Comparison of ENCODE assay signal across 14 mouse cellular contexts in genomic region chr6:115649792-115650365, GRCm38 (mm10). TPM values are rescaled to one million over a fixed set of nuclear protein-coding genes. Genes with fewer than 3 reads are reported as not detected.
DNase-seq lines count a peak whose midpoint lies in the region; ATAC-seq and TF ChIP-seq lines count a peak whose summit lies in the region.
"Had no signal": no experiment of that assay in that cellular context is flagged by ENCODE, and none has a peak within 500 bp of the region (broad histone marks: within the 10 kb centered on the region; RNA-seq: fewer than 3 reads in every experiment).

No protein-coding gene starts in this region.

- H3K4me2 ChIP-seq in liver, postnatal 0 days (ENCODE audit: low read depth, low read length), result peak overlapping the region; percentile 55

- no peaks in the 10 kb centered on the region for H3K9me3 ChIP-seq in liver, postnatal 0 days (ENCODE audit: low read length)
- H3K9me3 ChIP-seq: limb, embryonic 10.5 days had no signal

- H3K4me3 ChIP-seq in liver, postnatal 0 days (ENCODE audit: low read depth, low read length), result 0 out of 2 replicates have a peak overlapping the region, but pooled peaks have one; percentile 3
- H3K4me3 ChIP-seq: limb, embryonic 10.5 days had no signal

- DNase-seq in 416B (ENCODE audit: low read depth), result peak; percentile 39
- peak; percentile 3 to 15 for DNase-seq in B cell, adult 2 months
- DNase-seq in liver, postnatal 0 days, result no peak
- no peak for DNase-seq in retina, embryonic 14.5 days (ENCODE audit: low spot score)
- no peak for DNase-seq in lung, adult 18-20 months
- no peak for DNase-seq in gastrocnemius, postnatal 36 days
- DNase-seq: adrenal gland, postnatal 14 days; cerebellum, adult 2 months; kidney, adult 18-20 months; layer of hippocampus, adult 9-11 months; retina, postnatal 1 day; thymus, postnatal 36 days had no signal

- peak overlapping the region; percentile 33 for H3K9ac ChIP-seq in liver, postnatal 0 days (replicated peaks)

- H3K4me1 ChIP-seq in liver, postnatal 0 days (ENCODE audit: insufficient read depth), result peaks cover 51% of the 10 kb centered on the region

- intact Hi-C loops in gastrocnemius, postnatal 36 days (cut with DNase I), result no loop called here

- H3K27me3 ChIP-seq in liver, postnatal 0 days (ENCODE audit: insufficient read depth, low read length), result no peaks in the 10 kb centered on the region

- WGBS in liver, postnatal 0 days (ENCODE audit: insufficient replicate concordance), result 20% methylated on average over 1 of the region's 1 CpGs

- no peaks in the 10 kb centered on the region; the same call in 1 of the 2 replicates for H3K36me3 ChIP-seq in liver, postnatal 0 days (replicated peaks; ENCODE audit: insufficient read depth, low read length)
- H3K36me3 ChIP-seq: limb, embryonic 10.5 days had no signal

- no peak for TF ChIP-seq CTCF in liver, postnatal 0 days (IDR thresholded peaks at IDR 0.05; ENCODE audit: low read depth)

- H3K27ac ChIP-seq in liver, postnatal 0 days (ENCODE audit: low read depth), result peak overlapping the region; percentile 87
- H3K27ac ChIP-seq: limb, embryonic 10.5 days had no signal

- peak; percentile 53 for ATAC-seq in granulocyte monocyte progenitor cell, adult 5-6 weeks (replicated peaks; ENCODE audit: poor library complexity, severe bottlenecking)
- ATAC-seq in liver, postnatal 0 days, result 0 out of 2 replicates have a peak, but pooled peaks have one; percentile 4

- TF ChIP-seq EP300 in liver, postnatal 0 days (IDR thresholded peaks at IDR 0.05; ENCODE audit: low read depth), result no peak

RNA-seq across cellular contexts. Expression of gene Raf1, which starts 26.6 kb away (rescaled TPM):
- total RNA-seq in granulocyte monocyte progenitor cell, adult 5-6 weeks (2014; fragmentation: Nextera tagmentation), result 116 and 120 TPM in 2 replicates
- 60.2 and 65.5 TPM in 2 replicates for total RNA-seq in granulocyte monocyte progenitor cell, adult 5-6 weeks (2017)
- 39.6 and 43.5 TPM in 2 replicates for polyA plus RNA-seq in liver, postnatal 0 days (2015; fragmentation: Nextera tagmentation; extraction: Ambion mirVana)
- total RNA-seq in gastrocnemius, postnatal 36 days (2021), result 100 to 1,000 TPM; 113 to 117 TPM

RNA-seq across cellular contexts. Expression of gene Mkrn2, which starts 48.2 kb away (rescaled TPM):
- total RNA-seq in granulocyte monocyte progenitor cell, adult 5-6 weeks (2014; fragmentation: Nextera tagmentation), result 17.5 and 20.1 TPM in 2 replicates
- total RNA-seq in granulocyte monocyte progenitor cell, adult 5-6 weeks (2017), result 18.8 and 32.8 TPM in 2 replicates
- 9.6 and 11.6 TPM in 2 replicates for polyA plus RNA-seq in liver, postnatal 0 days (2015; fragmentation: Nextera tagmentation; extraction: Ambion mirVana)
- 10 to 100 TPM; 42.8 to 50.6 TPM for total RNA-seq in gastrocnemius, postnatal 36 days (2021)

RNA-seq across cellular contexts. Expression of gene Mkrn2os, which starts 57.5 kb away (rescaled TPM):
- total RNA-seq in granulocyte monocyte progenitor cell, adult 5-6 weeks (2014; fragmentation: Nextera tagmentation), result not detected in 2 replicates
- total RNA-seq in granulocyte monocyte progenitor cell, adult 5-6 weeks (2017), result not detected in 2 replicates
- 14.8 and 16.5 TPM in 2 replicates for polyA plus RNA-seq in liver, postnatal 0 days (2015; fragmentation: Nextera tagmentation; extraction: Ambion mirVana)
- under 1 TPM in 1 of 2 experiments, not detected in 1; 0.20 TPM for total RNA-seq in gastrocnemius, postnatal 36 days (2021)

Comparison
In these comparisons a context has a peak if more than half of its experiments do, and no peak if none do; other contexts are left out.
1. DNase-seq: peak in 416B (single experiment) and B cell, adult 2 months (2 of 2); none in liver, postnatal 0 days (single experiment), retina, embryonic 14.5 days (single experiment), lung, adult 18-20 months (0 of 2) and gastrocnemius, postnatal 36 days (0 of 2).